Mouse (Mus musculus): Measurements from ENCODE around the gene Kif21b. TPM values are rescaled to one million over a fixed set of nuclear protein-coding genes. Genes with fewer than 3 reads are reported as not detected.
A peak's percentile ranks its signal among the peaks of the same experiment; 100 is the strongest.

Kif21b gene
- total RNA-seq, 2 experiments from 2014 or later: 1.9 TPM

DNA sequence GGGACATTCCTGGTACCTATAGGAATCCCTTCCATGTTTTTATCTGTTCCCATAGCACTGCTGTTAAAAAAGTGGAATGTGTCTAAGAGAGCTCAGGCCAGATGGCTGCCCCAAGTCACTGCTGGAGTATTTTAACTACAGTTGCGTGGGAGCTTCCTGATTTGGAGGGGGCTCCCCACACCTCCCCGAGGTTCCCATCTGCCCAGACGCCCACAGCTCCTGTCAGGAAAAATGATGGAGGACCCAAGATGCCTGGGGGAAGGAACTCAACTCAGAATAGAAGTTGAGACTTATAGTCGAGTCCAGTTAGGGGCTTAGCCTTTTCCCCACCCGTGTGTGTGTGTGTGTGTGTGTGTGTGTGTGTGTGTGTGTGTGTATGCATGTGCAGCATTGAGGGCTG lies 2.8 kb upstream of the Kif21b start:
- no peak for DNase-seq (ENCODE audit: low spot score in 2 of 2)

DNA sequence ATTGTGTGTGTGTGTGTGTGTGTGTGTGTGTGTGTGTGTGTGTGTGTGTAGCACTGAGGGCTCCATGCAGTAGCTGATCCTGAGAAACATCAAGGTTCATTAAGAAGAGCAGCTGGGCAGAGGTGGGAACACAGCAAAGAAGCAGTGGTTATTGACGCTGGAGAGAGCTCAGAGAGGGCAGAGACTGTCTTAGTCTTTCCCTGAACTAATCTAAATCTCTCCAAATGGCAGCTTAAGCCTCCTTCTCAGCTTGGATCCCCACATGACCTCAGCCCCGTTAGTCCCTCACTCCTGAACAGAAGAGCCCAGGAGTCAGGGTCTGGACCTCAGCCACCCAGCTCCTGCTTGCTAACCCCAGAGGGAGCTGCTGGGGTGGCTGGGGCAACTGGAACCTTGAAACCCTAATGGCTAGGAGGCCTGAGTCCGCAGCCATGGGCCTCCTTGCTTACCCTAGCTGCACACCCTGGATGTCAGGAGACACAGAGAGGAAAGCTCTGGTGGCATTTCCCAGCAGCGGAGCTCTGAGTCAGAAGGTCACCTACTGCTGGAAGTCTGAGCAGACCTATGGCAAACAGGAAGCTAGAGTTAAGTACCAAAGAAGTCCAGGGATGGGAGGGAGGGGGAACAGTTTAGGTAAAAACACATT lies 2.1 kb upstream of the Kif21b start:
- no peak for DNase-seq (ENCODE audit: low spot score in 2 of 2)

DNA sequence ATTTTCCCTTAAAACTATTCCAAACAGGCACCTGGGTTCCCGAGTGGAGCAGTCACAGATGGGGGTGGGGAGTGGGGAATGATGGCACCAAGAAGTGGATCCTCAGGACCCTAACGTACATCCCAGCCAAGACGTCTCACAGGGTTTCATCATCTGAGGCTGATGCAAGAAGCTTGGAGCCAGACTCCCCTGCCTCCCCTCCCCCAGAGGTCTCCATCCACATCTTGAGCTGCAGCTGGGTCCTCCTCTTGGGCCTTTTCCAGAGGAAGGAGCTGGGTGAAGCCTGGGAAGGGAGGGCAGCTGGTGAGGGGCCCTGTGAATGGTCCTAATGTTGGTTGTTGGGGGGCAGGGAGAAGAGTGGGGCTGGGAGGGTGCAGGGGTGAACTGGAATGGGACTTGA lies 1.1 kb upstream of the Kif21b start:
- no peak for DNase-seq (ENCODE audit: low spot score in 2 of 2)

DNA sequence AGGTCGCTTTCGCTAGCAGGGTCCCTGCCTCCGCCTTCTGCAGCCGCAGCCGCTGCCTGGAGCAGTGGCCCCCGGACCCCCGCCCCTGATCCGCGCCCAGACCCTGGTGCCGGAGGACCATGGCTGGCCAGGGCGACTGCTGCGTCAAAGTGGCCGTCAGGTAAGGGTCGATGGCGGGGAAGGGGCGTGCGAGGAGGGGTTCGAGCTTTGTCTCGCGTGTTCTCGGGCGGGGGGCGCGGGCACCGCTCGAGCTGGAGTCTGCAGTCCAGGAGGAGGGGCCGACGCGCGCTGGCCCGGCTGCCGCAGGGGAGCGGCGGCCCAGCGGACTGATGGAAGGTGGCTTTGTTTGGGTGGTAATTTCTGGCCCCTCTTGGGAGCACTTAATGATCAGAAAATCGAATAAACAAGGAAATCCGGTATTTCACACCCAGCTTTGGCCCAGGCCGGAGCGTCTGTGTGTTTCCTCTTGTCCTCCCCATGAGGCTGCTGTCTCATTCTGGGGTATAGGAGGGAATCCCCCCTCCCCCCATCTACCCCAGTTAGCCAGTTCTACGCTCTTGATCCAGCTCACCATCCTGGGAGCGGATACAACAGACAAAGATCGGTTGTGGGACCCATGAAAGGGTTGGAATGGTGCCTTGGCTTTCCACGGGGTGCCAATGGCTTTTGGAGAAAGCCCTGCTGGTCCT lies 558 bp downstream of the Kif21b start:
- DNase-seq (ENCODE audit: low spot score in 2 of 2): no peak

DNA sequence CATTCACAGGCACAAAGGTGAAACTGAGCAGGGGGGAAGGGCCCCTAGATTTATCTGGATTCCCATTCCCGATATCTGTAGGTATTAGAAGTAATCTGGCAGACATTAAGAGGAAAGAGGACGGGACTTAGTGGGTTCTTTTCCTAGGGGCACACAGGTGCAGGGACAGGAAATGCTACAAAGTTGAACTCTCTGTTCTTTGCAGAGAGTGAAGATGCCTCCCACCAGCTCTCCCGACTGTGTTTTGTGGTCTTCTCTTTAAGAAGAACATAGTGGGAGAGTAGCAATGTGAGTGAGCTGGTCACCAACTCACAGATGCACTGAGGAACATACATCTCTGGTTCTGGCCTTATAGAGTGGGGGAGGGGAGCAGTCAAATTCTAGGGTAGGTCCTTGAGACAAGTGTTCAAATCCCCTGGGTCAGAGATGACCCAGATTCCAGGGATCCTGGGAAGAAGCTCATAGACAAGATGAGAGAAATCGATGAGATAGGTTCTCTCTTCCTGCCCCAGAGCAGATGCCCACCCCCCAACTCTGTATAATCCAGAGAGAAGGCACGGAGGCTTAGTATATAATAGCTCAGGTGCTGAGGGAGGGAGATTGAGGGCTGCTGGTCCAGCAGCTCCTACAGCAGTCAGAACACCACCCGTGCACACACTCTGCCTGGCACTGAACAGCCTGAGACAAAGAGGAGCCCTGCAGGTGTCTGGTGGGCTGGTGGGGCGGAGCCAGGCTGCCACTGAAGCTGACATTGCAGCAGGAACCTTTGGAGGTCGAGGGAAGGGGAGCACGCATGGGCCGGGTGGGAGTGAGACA lies 1.4 kb downstream of the Kif21b start:
- no peak for DNase-seq (ENCODE audit: low spot score in 2 of 2)

DNA sequence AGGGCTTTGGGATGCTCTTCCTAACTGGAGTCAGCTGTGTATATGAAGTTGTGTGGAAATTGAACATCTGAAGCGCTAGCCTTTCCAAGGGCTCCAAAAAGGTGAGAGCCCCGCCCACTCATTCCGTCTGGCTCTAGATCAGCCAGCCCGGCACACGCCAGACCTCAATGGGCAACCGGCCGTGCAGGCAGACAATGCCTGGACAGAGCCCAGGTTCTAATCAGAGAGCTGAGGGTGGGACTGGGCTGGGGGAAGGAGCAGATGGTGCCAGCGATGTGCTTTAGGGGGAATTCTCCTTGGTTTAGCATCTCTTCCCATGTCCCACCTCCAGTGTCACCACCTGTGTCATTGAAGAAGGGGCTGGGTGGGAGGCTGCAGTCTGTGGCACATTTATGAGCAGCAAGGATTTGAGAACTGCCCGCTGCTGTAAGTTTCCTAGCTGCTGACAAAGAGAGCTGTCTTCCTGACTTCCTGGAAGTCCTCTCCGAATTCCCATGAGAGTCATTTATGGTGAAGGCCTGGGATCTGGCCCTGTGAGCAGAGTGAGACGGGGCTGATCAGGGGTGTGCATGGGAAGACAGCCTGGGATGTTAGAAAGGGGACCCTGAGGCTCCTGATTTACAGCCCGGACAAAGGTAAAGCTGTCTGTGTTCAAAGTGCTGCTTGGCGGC lies 2.5 kb downstream of the Kif21b start:
- DNase-seq (ENCODE audit: low spot score in 2 of 2): no peak

DNA sequence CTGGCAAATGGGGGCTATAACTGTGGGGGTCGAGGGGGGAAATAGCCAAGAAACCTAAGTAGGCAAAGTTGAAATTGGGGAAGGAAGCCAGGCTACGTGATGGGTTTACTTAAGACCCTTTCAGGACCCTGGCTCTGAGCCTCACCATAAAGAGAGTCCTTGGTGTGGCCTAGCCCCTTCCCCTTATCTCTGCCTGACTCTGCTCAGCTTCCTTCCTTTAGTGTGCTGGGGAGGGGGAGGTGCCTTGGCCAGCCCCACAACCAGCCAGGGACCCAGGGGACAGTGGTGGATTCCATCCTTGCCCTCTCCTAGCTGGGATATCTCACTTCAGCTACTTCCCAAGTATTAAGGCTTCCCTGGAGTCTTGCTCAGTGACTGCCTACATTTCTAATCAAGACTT lies 3.4 kb downstream of the Kif21b start:
- no peak for DNase-seq (ENCODE audit: low spot score in 2 of 2)

DNA sequence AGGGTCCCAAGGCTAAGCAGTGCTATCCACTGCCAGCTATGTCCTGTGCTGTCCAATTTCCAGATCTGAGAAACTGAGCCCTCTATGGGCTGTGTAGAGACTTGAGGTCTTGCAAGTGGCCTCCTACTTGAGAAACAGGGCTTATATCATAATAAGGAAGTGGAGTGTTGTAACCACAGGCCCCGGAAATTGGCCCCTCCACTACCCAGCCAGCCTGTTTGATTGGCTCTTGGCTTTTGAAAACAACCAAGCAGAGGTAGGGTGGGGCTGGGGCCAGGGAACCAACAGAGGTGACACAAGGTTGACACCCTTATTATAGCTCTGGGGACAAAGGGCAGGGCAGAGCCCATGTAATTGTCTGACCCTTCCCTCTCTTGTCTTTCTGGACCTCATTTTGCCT lies 3.9 kb downstream of the Kif21b start:
- no peak for DNase-seq (ENCODE audit: low spot score in 2 of 2)

DNA sequence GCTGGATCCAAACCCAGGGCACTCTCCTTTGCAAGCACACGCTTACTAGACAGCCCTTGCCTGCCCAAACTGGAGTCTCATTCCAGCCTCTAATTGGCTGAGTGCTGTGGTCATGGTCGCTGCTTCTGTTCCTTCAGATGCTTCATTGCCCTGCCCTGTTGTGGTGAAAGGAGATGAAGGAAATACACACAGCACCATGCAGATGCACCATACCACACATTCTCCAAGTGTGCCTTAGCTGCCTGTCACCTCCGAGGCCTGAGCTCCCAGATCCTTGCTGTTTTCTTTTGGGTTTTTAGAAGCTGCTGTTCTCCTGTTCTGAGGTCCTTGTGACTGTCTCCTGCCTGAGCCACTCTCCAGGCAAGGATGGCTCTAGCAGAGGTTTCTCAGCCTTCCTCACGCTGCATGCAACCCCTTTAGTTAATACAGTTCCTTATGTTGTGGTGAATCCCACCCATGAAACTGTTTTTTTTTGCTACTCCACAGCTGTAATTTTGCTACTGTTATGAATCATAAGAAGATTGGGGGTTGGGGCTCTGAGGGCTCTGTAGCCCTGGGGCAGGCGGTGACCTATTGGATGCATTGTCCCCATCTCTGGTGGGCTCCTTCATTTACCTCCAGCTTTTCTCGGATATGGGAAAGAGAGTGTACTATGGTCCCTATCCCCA lies 4.7 kb downstream of the Kif21b start:
- DNase-seq (ENCODE audit: low spot score in 2 of 2): no peak

DNA sequence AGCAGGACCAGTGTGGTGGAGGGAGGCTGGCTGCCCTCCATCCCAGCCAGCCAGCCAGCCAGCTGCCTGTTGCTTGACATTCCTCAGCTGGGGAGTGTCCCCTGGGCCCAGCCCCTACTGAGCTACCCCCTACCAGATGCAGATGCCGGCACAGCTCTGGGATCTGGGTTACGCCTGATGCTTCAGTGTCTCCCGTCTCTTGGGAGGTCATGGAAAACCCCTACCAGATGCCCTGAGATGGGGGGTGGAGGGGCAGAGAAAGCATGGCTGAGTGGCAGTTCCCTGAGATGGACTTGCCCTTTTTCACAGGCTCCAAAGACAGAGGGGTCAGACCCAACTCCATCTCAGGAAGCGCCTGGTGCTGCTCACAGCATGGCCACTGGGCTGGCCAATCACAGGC lies 5.4 kb downstream of the Kif21b start:
- DNase-seq (ENCODE audit: low spot score in 2 of 2): peak in 1 of 2 experiments; percentile 46

DNA sequence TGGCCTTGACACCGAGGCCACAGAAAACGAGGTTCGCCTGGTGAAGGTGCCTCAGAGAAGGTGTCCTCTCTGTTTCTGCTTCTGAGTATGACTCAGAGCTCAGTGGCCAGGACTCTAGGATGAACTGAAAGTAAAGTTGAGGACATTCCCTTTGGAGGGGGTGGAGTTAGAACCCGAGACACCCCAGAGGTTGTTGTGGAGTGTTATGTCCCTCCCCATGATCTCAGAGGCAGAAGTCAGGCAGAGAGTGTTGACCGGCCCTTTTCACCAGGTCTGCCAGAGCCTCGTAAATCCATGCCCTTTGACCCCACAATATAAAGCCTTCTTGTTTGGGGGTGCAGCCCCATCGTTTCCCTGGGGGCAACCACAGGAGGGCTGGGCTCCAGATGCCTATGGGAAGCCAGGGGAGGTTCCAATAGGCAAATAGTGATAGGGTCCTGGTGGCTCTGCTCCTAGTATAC lies 5.9 kb downstream of the Kif21b start:
- no peak for DNase-seq (ENCODE audit: low spot score in 2 of 2)

DNA sequence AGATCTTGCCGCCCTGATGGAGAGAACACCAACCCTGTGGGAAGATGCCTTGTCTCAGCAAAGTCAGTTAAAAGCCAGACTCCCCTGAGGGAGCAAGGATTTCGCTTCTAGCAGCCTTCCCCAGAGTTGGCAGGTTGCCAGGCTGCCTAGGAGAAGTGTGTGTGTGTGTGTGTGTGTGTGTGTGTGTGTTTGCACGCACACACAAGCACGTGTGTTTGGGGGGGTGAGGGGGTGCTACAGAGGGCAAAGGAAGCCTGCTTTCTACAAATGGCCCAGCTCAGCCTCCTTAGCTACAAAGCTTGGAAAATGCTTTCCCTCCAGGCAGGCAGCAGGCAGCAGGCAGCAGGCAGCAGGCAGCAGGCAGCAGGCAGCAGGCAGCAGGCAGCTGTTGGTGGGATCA lies 6.4 kb downstream of the Kif21b start:
- peak; percentile 42 to 62 for DNase-seq (ENCODE audit: low spot score in 2 of 2)

DNA sequence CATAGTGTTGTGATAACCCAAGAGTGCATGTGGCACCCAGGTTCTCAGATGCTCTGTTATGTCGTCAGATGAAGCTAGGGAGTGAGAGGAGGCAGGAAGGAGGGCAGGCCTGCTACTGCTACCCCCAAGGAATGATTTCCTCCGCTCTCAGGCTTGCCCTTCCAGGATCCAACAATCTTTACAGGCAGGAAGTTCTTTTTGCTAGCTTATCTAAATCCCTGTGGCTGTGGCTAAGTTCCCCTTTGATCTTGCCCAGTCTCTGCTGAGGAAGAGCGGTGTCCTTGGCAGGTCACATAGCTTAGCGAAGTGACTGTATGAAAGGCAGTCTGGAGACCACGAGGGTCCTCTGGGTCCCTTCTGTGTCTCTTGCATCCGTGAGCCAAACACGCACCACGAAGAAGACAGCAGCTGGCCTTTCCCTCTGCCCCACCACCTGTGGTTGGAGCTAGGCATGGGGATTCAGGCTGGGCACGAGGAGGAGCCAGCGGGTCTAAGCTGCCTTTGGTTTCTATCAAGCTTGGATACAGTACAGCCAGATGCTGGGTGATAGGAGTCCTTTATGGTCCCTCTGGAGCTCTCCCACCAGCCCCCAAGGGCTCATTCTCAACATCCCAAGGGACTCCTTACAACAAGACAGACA lies 7.1 kb downstream of the Kif21b start:
- no peak for DNase-seq (ENCODE audit: low spot score in 2 of 2)

DNA sequence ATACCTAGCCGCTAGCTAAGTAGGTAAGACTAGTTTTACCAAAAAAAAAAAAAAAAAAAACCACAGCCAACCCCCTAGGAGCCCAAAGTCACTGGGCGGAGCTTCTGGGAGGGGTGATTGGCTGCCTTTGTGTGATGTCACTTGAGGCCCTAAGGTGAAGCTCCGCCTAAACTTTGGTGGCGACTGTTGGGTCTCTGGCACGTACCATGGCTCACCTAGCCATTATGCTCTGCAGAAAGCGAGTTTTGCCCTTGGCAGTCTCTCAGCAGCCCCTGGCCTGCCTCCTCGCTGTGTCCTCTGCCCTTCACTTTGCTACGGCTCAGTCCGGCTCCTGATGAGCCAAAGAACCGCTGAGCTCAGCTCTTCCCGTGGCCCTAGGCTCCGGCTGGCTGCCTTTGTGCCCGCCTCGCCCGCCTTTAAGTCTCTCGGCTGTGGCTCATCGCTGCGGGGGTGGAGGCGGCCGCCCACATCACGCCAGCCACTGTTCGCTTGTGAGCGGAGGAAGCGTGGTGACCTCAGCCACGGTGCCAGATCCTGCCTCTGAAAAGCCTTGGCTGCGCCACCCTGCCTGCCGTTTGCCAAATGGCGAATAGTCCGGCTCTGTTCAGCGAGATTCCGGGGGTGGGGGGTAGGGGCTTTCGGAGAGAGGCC lies 8.9 kb downstream of the Kif21b start:
- DNase-seq (ENCODE audit: low spot score in 2 of 2): peak; percentile 38 to 62

DNA sequence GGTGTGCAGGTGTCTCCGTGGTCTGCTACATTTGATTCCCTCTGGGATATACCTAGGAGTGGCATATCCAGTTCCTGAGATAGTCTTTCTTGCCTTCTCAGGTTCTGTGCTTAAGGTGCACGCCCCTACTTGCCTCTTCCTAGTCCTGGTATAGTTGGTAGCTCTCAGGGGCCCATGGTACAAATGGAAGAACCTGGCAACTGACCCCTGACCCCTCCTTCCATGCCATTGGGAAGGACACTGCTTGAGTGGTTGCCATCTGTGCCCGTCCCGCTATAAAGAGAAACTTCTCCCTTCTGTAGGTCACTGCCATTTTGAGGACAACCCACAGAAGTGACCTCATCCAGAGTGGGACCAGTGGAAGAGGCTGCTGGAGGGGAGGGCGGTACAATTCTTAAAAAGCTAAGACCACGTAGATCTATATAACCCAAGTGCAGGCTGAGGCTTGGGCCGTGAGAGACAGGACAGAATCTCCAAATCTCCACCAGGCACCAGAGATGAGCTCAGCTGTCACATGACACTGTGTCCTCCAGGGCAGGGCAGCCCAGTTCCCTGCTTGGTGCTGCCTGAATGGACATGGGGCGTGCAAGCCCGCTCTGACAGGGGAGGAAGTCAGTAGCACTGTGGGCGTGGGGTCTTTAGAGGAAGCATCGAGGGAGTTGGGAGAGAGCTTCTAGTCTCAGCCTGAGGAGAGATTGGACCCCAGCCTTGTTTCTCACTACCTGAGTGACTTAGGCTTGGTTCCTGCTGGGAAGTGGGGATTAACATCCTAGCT lies 10.2 kb downstream of the Kif21b start:
- no peak for DNase-seq (ENCODE audit: low spot score in 2 of 2)

DNA sequence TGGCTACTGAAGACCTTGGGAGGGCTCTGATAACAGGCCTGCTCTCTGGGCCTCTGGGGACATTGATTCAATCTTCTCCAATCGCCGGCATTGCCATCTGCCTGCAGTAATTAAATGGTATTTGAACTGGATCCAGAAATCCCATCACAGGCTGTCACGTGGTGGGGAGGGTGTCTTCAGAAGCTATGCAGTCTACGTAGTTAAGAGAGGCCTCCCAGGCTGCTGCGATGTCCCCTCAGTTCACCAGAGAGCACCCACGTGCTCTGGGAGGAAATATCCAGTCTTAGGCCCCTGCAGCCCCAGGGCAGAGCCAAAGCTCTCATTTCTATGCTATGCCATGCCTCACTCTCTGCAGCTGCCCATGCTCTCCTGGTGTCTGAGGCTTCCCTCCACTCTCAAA lies 11.1 kb downstream of the Kif21b start:
- DNase-seq (ENCODE audit: low spot score in 2 of 2): no peak

DNA sequence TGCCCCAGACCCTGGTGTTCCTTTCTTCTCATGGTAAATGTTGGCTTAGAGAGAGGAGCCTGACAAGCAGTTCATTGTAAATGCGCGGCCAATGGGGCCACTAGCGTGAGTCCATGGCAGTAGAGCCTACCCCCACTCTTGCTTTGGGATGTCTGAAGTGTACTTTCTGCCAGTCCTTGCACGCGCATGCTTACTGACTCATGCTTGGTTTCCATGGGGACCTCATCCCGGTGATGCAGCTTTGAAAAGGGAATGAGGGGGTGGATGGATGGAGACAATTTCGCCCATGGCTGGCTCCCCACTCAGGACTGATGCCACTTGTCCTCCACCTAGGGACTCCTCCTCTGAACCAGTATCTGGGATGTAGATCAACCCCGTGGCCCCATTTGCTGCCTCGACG lies 12.3 kb downstream of the Kif21b start:
- DNase-seq (ENCODE audit: low spot score in 2 of 2): no peak

DNA sequence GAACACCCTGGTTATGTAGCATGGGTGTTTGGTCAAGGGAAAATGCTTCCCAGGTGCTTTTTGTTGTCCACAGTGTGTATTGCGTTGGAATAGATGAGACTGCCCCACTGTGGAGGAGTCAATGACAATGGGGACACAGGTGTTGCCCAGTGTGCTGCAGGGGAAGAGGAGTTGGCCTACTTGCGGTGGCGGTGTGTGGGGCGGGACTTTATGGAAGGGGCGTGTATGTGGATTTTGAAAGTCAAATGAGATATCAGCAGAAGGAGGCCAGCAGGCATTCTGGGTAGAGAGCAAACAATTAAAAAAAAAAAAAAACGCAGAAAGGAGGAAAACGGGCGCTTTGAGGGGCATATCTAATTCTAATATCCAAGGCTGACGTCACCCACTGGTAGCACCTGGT lies 18.5 kb downstream of the Kif21b start:
- DNase-seq (ENCODE audit: low spot score in 2 of 2): no peak

DNA sequence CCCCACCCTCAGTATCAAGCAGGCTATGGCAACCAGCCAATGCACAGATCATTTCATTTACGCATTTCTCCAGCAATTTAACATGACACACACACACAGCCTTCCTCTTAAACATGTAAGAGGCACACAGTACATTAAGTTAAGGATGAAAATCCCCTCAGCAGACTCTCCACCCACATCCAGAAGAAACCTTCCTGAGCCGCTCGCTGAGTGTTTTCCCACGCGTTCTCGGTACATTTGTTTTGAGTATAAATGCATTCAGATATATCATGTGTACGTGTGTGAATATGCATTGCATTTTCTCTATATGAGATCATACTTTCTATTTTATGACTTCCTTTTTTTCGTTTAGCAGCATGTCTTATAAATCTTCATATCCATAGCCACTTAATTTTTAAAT lies 20.2 kb downstream of the Kif21b start:
- no peak for DNase-seq (ENCODE audit: low spot score in 2 of 2)
